Mouse (Mus musculus) embryonic fibroblast, embryonic 13.5 days (primary cell): ENCODE data around the gene Dnaic2. TPM values are rescaled to one million over a fixed set of nuclear protein-coding genes. Genes with fewer than 3 reads are reported as not detected.
A peak's percentile ranks its signal among the peaks of the same experiment; 100 is the strongest.

Source experiments
- H3K27ac ChIP-seq: 2 replicates; pipeline ENCODE4 v1.5.1; 2012; ENCODE audit warnings: low read length, control low read depth, inconsistent platforms; ENCODE audit not compliant: insufficient read depth
- H3K4me1 ChIP-seq: 2 replicates; pipeline ENCODE4 v1.6.1; 2011; ENCODE audit warnings: low read length; ENCODE audit not compliant: control insufficient read depth, insufficient read depth
- H3K4me3 ChIP-seq: 2 replicates; pipeline ENCODE4 v1.5.1; 2011; ENCODE audit warnings: mild to moderate bottlenecking, control low read depth, low read length; ENCODE audit not compliant: insufficient read depth
- CTCF ChIP-seq: IDR thresholded peaks from 2 replicates; pipeline ENCODE4 v1.5.1; 2011; ENCODE audit warnings: mild to moderate bottlenecking, control low read depth, low read length, moderate library complexity, borderline replicate concordance; ENCODE audit not compliant: insufficient read depth
- POLR2A ChIP-seq: IDR thresholded peaks from 2 replicates; pipeline ENCODE4 v1.6.1; 2011; ENCODE audit warnings: low read depth, mild to moderate bottlenecking, control low read depth, low read length, moderate library complexity
- polyA plus RNA-seq: library from polyadenylated mRNA; stranded (reverse); fragments of >200 nt; gene quantifications from 2 replicates; pipeline ENCODE4 v1.2.4, GENCODE M21; 2011; ENCODE audit warnings: low read depth; ENCODE audit not compliant: missing spikeins, insufficient read length

Gene Dnaic2
- polyA plus RNA-seq = 0.61 and 0.70 TPM in 2 replicates

DNA sequence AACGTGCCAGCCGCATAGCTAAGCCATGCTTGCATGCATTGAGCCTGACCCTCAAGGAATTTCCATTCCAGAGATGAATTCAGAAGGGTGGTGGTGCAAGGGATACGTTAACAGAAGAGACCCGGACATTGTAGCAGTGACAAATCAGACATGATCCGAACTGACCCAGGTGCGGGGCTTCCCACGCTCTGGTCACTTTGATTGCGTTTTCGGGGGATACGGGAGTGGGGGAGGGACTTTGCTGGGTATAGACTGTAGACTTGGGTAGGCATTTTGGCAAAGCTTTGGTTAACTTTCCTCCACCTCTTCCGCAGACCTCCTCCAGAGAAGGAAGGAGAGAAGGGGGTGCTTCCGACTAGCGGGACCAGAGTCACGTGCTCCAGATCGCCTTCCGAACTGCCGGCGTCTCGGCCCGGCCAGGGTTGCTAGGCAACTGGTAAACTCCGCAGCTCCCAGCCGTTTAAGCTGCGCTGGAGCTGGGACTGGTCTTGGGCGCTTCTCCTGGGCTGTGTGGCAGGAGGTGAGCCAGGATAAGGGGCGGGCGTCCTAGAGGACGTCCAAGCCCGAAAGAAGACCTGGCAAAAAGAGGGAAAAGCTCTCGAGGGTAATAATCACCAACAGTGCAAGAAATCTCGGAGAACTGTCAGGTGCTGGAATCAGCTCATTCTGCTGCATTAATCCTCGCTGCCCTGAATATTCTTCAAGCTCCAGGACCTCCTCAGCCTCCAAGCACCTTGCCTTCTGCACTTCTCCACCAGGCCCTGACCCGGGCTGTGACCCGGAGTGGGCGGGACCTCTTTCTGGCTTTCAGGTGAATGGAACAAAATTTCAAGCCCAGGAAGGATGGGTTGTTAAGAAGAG lies at the start of gene Dnaic2:
Gene Dnaic2 (plus strand): TSS at position 444 of the 861 bp plus-strand sequence.
- 0 out of 2 replicates have a peak within 1 kb of the TSS, but pooled peaks have one; percentile 11 for H3K4me3 ChIP-seq
- no peak within 1 kb of the TSS for H3K27ac ChIP-seq
- peaks cover 21% of the 10 kb centered on the region for H3K4me1 ChIP-seq
- TF ChIP-seq CTCF (no peak), POLR2A (no peak)

GRCm38 (mm10) chr11:114679582-114679981 lies 47.6 kb upstream of the Dnaic2 start:
- Histone ChIP-seq H3K4me1 (peaks cover 3% of the 10 kb centered on the region), H3K4me3 (no peak overlapping the region), H3K27ac (no peak overlapping the region)
- TF ChIP-seq POLR2A (no peak), CTCF (no peak)

DNA sequence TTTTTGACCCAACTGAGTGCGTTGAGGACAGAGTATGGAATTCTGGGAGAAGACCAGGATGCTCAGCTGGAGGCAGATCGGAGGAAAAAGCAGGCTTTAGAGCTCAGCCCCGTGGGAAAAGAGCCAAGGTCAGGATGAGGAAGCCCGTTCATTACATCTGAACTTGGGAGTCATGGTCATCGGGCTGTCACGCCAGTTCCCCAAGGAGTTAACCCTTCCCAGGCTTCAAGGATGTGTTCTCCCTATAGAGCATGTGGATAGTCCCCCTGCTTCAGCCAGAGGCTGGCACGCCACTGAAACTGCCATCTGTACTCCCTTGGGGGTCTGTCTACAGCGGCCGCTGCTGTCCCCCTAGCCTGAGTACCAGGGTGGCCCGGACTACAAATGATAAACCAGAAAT lies 46.9 kb upstream of the Dnaic2 start:
- TF ChIP-seq CTCF (no peak), POLR2A (no peak)
- Histone ChIP-seq H3K4me3 (no peak overlapping the region), H3K4me1 (peaks cover 7% of the 10 kb centered on the region; the same call in 1 of the 2 replicates), H3K27ac (no peak overlapping the region)

GRCm38 (mm10) chr11:114681054-114681453 lies 46.2 kb upstream of the Dnaic2 start:
- H3K27ac ChIP-seq = no peak overlapping the region
- H3K4me3 ChIP-seq = no peak overlapping the region
- H3K4me1 ChIP-seq = peaks cover 7% of the 10 kb centered on the region; the same call in 1 of the 2 replicates
- no peak for TF ChIP-seq CTCF
- no peak for TF ChIP-seq POLR2A

DNA sequence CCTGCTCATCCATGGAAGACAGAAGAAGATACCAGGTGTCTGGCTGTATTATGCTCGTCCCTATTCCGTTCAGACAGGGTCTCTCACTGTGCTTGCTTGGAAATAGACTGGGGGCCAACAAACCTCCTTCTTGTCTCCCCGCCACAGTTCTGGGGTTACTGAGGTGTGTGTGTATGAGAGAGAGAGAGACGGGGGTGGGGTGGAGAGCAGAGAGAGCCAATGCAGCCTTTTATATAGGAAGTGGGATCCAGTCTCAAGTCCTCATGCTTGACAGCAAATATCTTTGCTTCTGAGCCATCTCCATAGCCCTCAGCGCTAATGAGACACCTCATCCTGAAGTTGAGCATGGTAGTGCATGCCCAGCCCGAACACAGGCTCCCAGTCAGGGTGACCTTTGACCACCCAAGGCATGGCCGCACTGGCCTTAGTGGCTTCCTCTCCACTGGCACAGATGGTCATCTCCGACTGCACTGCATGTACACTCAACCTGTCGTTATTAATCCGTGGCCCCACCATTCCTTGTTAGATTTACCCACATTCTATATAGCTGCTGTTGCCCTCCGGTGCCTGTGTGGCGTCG lies 44.8 kb upstream of the Dnaic2 start:
- H3K27ac ChIP-seq = no peak overlapping the region
- no peak overlapping the region for H3K4me3 ChIP-seq
- TF ChIP-seq CTCF (no peak), POLR2A (no peak)
- H3K4me1 ChIP-seq = peaks cover 9% of the 10 kb centered on the region; the same call in 1 of the 2 replicates

DNA sequence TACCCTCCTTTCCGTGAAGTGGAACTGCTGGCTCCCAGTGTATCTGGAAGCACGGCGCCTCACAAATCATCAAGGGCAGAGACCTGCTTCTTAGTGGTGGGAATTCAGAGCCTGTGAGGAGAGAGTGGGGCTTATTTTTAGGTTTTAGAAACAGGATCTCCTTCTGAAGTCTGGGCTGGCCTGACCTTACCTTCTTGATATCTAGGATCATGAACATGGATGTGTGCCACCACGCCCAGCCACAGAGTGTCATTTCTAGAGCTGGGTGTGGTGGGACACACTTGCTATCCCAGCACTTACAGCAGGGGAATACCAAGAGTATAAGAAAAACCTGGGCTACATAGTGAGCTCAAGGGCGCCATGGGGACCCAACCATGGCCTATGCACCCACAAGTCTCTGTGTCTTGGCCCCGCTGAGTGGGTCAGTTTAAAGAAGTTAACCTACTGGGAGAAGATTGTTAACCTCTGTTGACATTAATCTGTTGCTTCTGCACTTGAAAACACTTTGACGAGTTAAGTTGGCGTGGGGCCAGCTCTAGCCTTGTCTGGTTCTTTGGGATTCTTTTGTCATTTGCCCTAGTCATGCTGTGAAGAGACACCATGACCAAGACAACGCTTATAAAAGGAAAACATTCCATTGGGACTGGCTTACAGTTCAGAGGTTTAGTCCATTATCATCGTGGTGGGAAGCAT lies 44.0 kb upstream of the Dnaic2 start:
- TF ChIP-seq CTCF = no peak
- TF ChIP-seq POLR2A = no peak
- peaks cover 13% of the 10 kb centered on the region for H3K4me1 ChIP-seq
- no peak overlapping the region for H3K4me3 ChIP-seq
- no peak overlapping the region for H3K27ac ChIP-seq

- TF ChIP-seq POLR2A (no peak), CTCF (no peak)
These were observed 43.2 kb upstream of the Dnaic2 start for GRCm38 (mm10) chr11:114683722-114684621.

GRCm38 (mm10) chr11:114684627-114685373 lies 42.4 kb upstream of the Dnaic2 start:
- Histone ChIP-seq H3K4me1 (peaks cover 11% of the 10 kb centered on the region), H3K27ac (no peak overlapping the region), H3K4me3 (no peak overlapping the region)
- TF ChIP-seq POLR2A (no peak), CTCF (no peak)

More at GRCm38 (mm10) chr11:114683722-114684621, 43.2 kb upstream of the Dnaic2 start:
- Histone ChIP-seq H3K4me3 (no peak overlapping the region), H3K27ac (no peak overlapping the region), H3K4me1 (peaks cover 13% of the 10 kb centered on the region)
